Mouse (Mus musculus): ENCODE results near the gene Ppp4c. TPM values are rescaled to one million over a fixed set of nuclear protein-coding genes. Genes with fewer than 3 reads are reported as not detected.

The Ppp4c gene
- polyA plus RNA-seq, 1 experiment from 2014 or later = 180 TPM

DNA sequence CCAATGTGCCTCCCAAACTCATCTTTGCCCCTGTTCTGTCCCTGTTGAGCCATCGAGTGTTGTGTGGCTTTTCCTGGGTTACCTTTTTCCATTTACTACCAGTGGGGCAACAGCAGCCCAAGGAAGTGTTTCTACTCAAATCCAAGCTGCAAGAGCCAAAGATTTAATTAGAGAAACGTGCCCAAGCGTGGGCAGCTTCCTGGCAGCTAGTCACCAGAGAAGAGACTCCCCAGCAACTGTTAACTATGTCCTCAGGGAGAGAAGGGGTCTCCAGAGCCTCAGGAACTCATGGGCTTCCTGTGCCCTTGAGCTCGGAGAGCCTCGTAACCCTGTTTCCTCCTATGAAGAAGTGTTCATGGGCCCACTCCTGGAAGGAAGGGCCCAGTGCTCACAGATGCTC lies 51.3 kb downstream of the Ppp4c start:
- H3K4me2 ChIP-seq (ENCODE audit: low read depth, low read length) = no peak overlapping the region
- no peaks in the 10 kb centered on the region for H3K36me3 ChIP-seq (ENCODE audit: control insufficient read depth, insufficient read depth, low read length)
- H3K4me1 ChIP-seq (ENCODE audit: control insufficient read depth, insufficient read depth, low read length) = no peaks in the 10 kb centered on the region
- ATAC-seq (ENCODE audit: insufficient read depth, low FRiP score) = no peak
- 71% methylated on average over 5 of the region's 5 CpGs for WGBS
- H3K9me3 ChIP-seq (replicated peaks; ENCODE audit: control insufficient read depth, low read length) = no peaks in the 10 kb centered on the region
- H3K27ac ChIP-seq (ENCODE audit: low read length) = no peak overlapping the region
- H3K27me3 ChIP-seq (ENCODE audit: control insufficient read depth, insufficient read depth, low read length) = no peaks in the 10 kb centered on the region
- H3K9ac ChIP-seq (ENCODE audit: low read length) = no peak overlapping the region
- H3K4me3 ChIP-seq (replicated peaks; ENCODE audit: low read length) = no peak overlapping the region

DNA sequence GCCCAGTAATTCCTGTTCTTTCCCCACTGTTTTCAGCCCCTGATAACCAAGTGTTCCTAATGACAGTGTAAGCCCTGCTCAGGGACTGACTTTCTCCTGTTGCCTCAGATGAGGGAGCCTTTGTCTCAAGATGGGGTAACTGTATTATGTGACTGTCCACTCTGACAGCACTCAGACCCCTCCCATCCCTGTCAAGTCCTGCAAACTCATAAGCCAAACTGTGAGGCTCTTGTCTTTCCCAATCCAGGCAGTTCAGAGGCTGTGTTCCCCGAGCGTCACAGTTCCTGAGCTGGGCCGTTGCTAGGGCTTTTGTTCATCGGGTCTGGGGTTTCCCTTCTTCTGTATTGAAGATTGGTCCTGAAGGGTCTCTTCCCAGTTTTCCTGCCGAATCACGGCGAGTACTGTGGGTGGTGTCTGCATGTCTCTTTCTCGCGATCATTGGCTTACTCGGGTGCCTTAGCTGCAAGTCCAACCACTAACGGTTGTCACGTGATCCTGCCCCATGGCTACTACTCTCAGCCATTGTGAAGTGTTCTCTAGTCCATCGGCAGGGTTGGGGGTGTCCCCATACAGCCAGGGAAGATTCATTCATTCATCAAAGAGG lies 52.1 kb downstream of the Ppp4c start:
- Histone ChIP-seq H3K9ac (ENCODE audit: low read length) (no peak overlapping the region), H3K4me1 (ENCODE audit: control insufficient read depth, insufficient read depth, low read length) (no peaks in the 10 kb centered on the region), H3K27ac (ENCODE audit: low read length) (no peak overlapping the region), H3K4me2 (ENCODE audit: low read depth, low read length) (no peak overlapping the region), H3K36me3 (ENCODE audit: control insufficient read depth, insufficient read depth, low read length) (no peaks in the 10 kb centered on the region), H3K27me3 (ENCODE audit: control insufficient read depth, insufficient read depth, low read length) (no peaks in the 10 kb centered on the region), H3K9me3 (replicated peaks; ENCODE audit: control insufficient read depth, low read length) (no peaks in the 10 kb centered on the region), H3K4me3 (replicated peaks; ENCODE audit: low read length) (no peak overlapping the region)
- no peak for ATAC-seq (ENCODE audit: insufficient read depth, low FRiP score)
- 81% methylated on average over 13 of the region's 13 CpGs for WGBS

DNA sequence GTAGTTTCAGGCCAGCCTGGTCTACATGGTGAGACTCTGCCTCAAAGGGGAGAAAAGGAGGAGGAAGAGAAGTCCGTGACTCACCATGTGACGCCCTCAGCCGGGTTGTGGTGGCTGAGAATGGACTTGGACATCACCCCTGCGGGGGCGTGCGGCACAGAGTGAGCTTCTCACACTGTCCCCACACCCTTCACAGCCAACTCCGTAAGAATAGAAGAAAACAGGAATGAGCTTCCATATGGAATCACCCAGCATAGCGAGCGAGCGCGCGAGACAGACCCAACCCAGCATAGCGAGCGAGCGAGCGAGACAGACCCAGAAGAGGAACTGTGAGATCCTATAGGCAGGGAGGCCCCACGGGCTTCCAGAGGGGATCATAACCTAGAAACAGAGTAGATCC lies 52.7 kb downstream of the Ppp4c start:
- H3K9ac ChIP-seq (ENCODE audit: low read length) = no peak overlapping the region
- H3K27me3 ChIP-seq (ENCODE audit: control insufficient read depth, insufficient read depth, low read length) = no peaks in the 10 kb centered on the region
- no peak overlapping the region for H3K27ac ChIP-seq (ENCODE audit: low read length)
- ATAC-seq (ENCODE audit: insufficient read depth, low FRiP score) = no peak
- no peak overlapping the region for H3K4me3 ChIP-seq (replicated peaks; ENCODE audit: low read length)
- WGBS = 82% methylated on average over 17 of the region's 17 CpGs
- no peaks in the 10 kb centered on the region for H3K9me3 ChIP-seq (replicated peaks; ENCODE audit: control insufficient read depth, low read length)
- no peaks in the 10 kb centered on the region for H3K36me3 ChIP-seq (ENCODE audit: control insufficient read depth, insufficient read depth, low read length)
- no peaks in the 10 kb centered on the region for H3K4me1 ChIP-seq (ENCODE audit: control insufficient read depth, insufficient read depth, low read length)
- H3K4me2 ChIP-seq (ENCODE audit: low read depth, low read length) = no peak overlapping the region

GRCm38 (mm10) chr7:126736122-126736521 lies 56.2 kb downstream of the Ppp4c start:
- Histone ChIP-seq H3K27ac (ENCODE audit: low read length) (no peak overlapping the region), H3K4me3 (replicated peaks; ENCODE audit: low read length) (no peak overlapping the region), H3K27me3 (ENCODE audit: control insufficient read depth, insufficient read depth, low read length) (no peaks in the 10 kb centered on the region), H3K4me1 (ENCODE audit: control insufficient read depth, insufficient read depth, low read length) (no peaks in the 10 kb centered on the region), H3K4me2 (ENCODE audit: low read depth, low read length) (no peak overlapping the region), H3K9me3 (replicated peaks; ENCODE audit: control insufficient read depth, low read length) (no peaks in the 10 kb centered on the region), H3K9ac (ENCODE audit: low read length) (no peak overlapping the region), H3K36me3 (ENCODE audit: control insufficient read depth, insufficient read depth, low read length) (no peaks in the 10 kb centered on the region)
- WGBS = 71% methylated on average over 8 of the region's 8 CpGs
- ATAC-seq (ENCODE audit: insufficient read depth, low FRiP score) = no peak

Other genes with a start within 250 kb of the Ppp4c start
- gene Eif3c, start 226.1 kb downstream of the Ppp4c start, polyA plus RNA-seq (2015; fragmentation: Nextera tagmentation; extraction: Ambion mirVana) = 165 and 176 TPM in 2 replicates
- 1.4 and 2.2 TPM in 2 replicates for gene Apobr, start 207.6 kb downstream of the Ppp4c start, polyA plus RNA-seq (2015; fragmentation: Nextera tagmentation; extraction: Ambion mirVana)
- gene Cln3, start 206.7 kb downstream of the Ppp4c start, polyA plus RNA-seq (2015; fragmentation: Nextera tagmentation; extraction: Ambion mirVana) = 30.4 and 33.3 TPM in 2 replicates
- gene Il27, start 197.6 kb downstream of the Ppp4c start, polyA plus RNA-seq (2015; fragmentation: Nextera tagmentation; extraction: Ambion mirVana) = not detected in 2 replicates
- 133 and 141 TPM in 2 replicates for gene Nupr1, start 161.6 kb downstream of the Ppp4c start, polyA plus RNA-seq (2015; fragmentation: Nextera tagmentation; extraction: Ambion mirVana)
- gene Sgf29, start 143.2 kb downstream of the Ppp4c start, polyA plus RNA-seq (2015; fragmentation: Nextera tagmentation; extraction: Ambion mirVana) = 40.4 and 47.6 TPM in 2 replicates
- gene Sult1a1, start 116.1 kb downstream of the Ppp4c start, polyA plus RNA-seq (2015; fragmentation: Nextera tagmentation; extraction: Ambion mirVana) = 11.9 and 13.0 TPM in 2 replicates
- gene Bola2, start 97.1 kb downstream of the Ppp4c start, polyA plus RNA-seq (2015; fragmentation: Nextera tagmentation; extraction: Ambion mirVana) = 93.0 and 107 TPM in 2 replicates
- gene Slx1b, start 96.7 kb downstream of the Ppp4c start, polyA plus RNA-seq (2015; fragmentation: Nextera tagmentation; extraction: Ambion mirVana) = 9.0 and 9.5 TPM in 2 replicates
- 45.8 and 55.5 TPM in 2 replicates for gene Coro1a, start 84.7 kb downstream of the Ppp4c start, polyA plus RNA-seq (2015; fragmentation: Nextera tagmentation; extraction: Ambion mirVana)
- gene Mapk3, start 32.9 kb downstream of the Ppp4c start, polyA plus RNA-seq (2015; fragmentation: Nextera tagmentation; extraction: Ambion mirVana) = 94.8 and 109 TPM in 2 replicates
- gene Gdpd3, start 26.2 kb downstream of the Ppp4c start, polyA plus RNA-seq (2015; fragmentation: Nextera tagmentation; extraction: Ambion mirVana) = 11.1 and 15.4 TPM in 2 replicates
- gene Ypel3, start 15.5 kb downstream of the Ppp4c start, polyA plus RNA-seq (2015; fragmentation: Nextera tagmentation; extraction: Ambion mirVana) = 60.6 and 65.9 TPM in 2 replicates
- gene Tbx6, start 11.0 kb downstream of the Ppp4c start, polyA plus RNA-seq (2015; fragmentation: Nextera tagmentation; extraction: Ambion mirVana) = 0.27 and 0.47 TPM in 2 replicates
- gene Fam57b, start 5.2 kb upstream of the Ppp4c start, polyA plus RNA-seq (2015; fragmentation: Nextera tagmentation; extraction: Ambion mirVana) = 1.1 and 1.3 TPM in 2 replicates
- not detected in 2 replicates for gene 4930451I11Rik, start 39.1 kb upstream of the Ppp4c start, polyA plus RNA-seq (2015; fragmentation: Nextera tagmentation; extraction: Ambion mirVana)
- 0.89 TPM in 1 of 2 replicates, not detected in the other for gene Doc2a, start 54.9 kb upstream of the Ppp4c start, polyA plus RNA-seq (2015; fragmentation: Nextera tagmentation; extraction: Ambion mirVana)
- 22.9 and 24.4 TPM in 2 replicates for gene Hirip3, start 69.5 kb upstream of the Ppp4c start, polyA plus RNA-seq (2015; fragmentation: Nextera tagmentation; extraction: Ambion mirVana)
- 62.2 and 64.8 TPM in 2 replicates for gene Ino80e, start 69.9 kb upstream of the Ppp4c start, polyA plus RNA-seq (2015; fragmentation: Nextera tagmentation; extraction: Ambion mirVana)
- 40.1 and 43.3 TPM in 2 replicates for gene Taok2, start 92.2 kb upstream of the Ppp4c start, polyA plus RNA-seq (2015; fragmentation: Nextera tagmentation; extraction: Ambion mirVana)
- gene Tmem219, start 130.4 kb upstream of the Ppp4c start, polyA plus RNA-seq (2015; fragmentation: Nextera tagmentation; extraction: Ambion mirVana) = 30.2 and 34.1 TPM in 2 replicates
- gene Kctd13, start 136.4 kb upstream of the Ppp4c start, polyA plus RNA-seq (2015; fragmentation: Nextera tagmentation; extraction: Ambion mirVana) = 11.3 and 12.8 TPM in 2 replicates
- gene Asphd1, start 157.1 kb upstream of the Ppp4c start, polyA plus RNA-seq (2015; fragmentation: Nextera tagmentation; extraction: Ambion mirVana) = 0.18 and 0.45 TPM in 2 replicates
- gene Sez6l2, start 158.1 kb upstream of the Ppp4c start, polyA plus RNA-seq (2015; fragmentation: Nextera tagmentation; extraction: Ambion mirVana) = 1.3 and 1.9 TPM in 2 replicates
- gene Cdipt, start 183.4 kb upstream of the Ppp4c start, polyA plus RNA-seq (2015; fragmentation: Nextera tagmentation; extraction: Ambion mirVana) = 110 and 125 TPM in 2 replicates
- 1.5 and 2.1 TPM in 2 replicates for gene Cdiptos, start 183.6 kb upstream of the Ppp4c start, polyA plus RNA-seq (2015; fragmentation: Nextera tagmentation; extraction: Ambion mirVana)
- 28.0 and 28.3 TPM in 2 replicates for gene Mvp, start 222.1 kb upstream of the Ppp4c start, polyA plus RNA-seq (2015; fragmentation: Nextera tagmentation; extraction: Ambion mirVana)
- 0.36 TPM in 1 of 2 replicates, not detected in the other for gene Pagr1b, start 224.0 kb upstream of the Ppp4c start, polyA plus RNA-seq (2015; fragmentation: Nextera tagmentation; extraction: Ambion mirVana)
- gene Pagr1a, start 224.9 kb upstream of the Ppp4c start, polyA plus RNA-seq (2015; fragmentation: Nextera tagmentation; extraction: Ambion mirVana) = 43.5 and 56.6 TPM in 2 replicates
- gene Gm42742, start 228.6 kb upstream of the Ppp4c start, polyA plus RNA-seq (2015; fragmentation: Nextera tagmentation; extraction: Ambion mirVana) = 31.1 and 39.0 TPM in 2 replicates
- 8.5 and 9.6 TPM in 2 replicates for gene Prrt2, start 228.7 kb upstream of the Ppp4c start, polyA plus RNA-seq (2015; fragmentation: Nextera tagmentation; extraction: Ambion mirVana)
- 23.2 and 27.9 TPM in 2 replicates for gene Maz, start 234.5 kb upstream of the Ppp4c start, polyA plus RNA-seq (2015; fragmentation: Nextera tagmentation; extraction: Ambion mirVana)
- gene Kif22, start 250.0 kb upstream of the Ppp4c start, polyA plus RNA-seq (2015; fragmentation: Nextera tagmentation; extraction: Ambion mirVana) = 91.5 and 92.2 TPM in 2 replicates

All from stomach, embryonic 16.5 days (tissue).